Mouse (Mus musculus) embryonic facial prominence, embryonic 11.5 days (tissue): ENCODE measurements at regions not wholly inside any gene's neighbourhood (a gene's known extent, or its start where the extent isn't known, plus 50 kb on each side); places are given as distances from the start of the nearest gene placed in this dataset.

Experiments
- ATAC-seq: fragments of 200-750 bp; cut with Nextera tagmentation; replicated peaks from 2 replicates; pipeline ENCODE4 v1.8.0; 2017; ENCODE audit warnings: low read depth; ENCODE audit not compliant: insufficient number of reproducible peaks, low FRiP score, low TSS enrichment
- DNase-seq: peaks from one replicate; pipeline ENCODE4 v3.0.0-alpha.2; 2015; ENCODE audit warnings: low spot score
- H3K27ac ChIP-seq: fragments of 300-500 bp; sonication (generic); replicated peaks from 2 replicates; pipeline ENCODE4 v1.5.1; 2014; ENCODE audit warnings: mild to moderate bottlenecking, low read depth, low read length, control low read depth
- H3K27me3 ChIP-seq: fragments of 300-500 bp; sonication (generic); 2 replicates; pipeline ENCODE4 v1.6.1; 2014; ENCODE audit warnings: mild to moderate bottlenecking, low read length, moderate library complexity, mixed read lengths; ENCODE audit not compliant: control insufficient read depth, insufficient read depth
- H3K36me3 ChIP-seq: fragments of 300-500 bp; sonication (generic); replicated peaks from 2 replicates; pipeline ENCODE4 v1.6.1; 2014; ENCODE audit warnings: low read depth, mild to moderate bottlenecking, low read length, moderate library complexity, mixed read lengths; ENCODE audit not compliant: control insufficient read depth, insufficient read depth
- H3K4me1 ChIP-seq: fragments of 300-500 bp; sonication (generic); 2 replicates; pipeline ENCODE4 v1.6.1; 2014; ENCODE audit warnings: low read length, mixed read lengths; ENCODE audit not compliant: control insufficient read depth, insufficient read depth
- H3K4me2 ChIP-seq: fragments of 300-500 bp; sonication (generic); 2 replicates; pipeline ENCODE4 v1.6.1; 2014; ENCODE audit warnings: low read depth, mild to moderate bottlenecking, control low read depth, low read length, moderate library complexity
- H3K4me3 ChIP-seq: fragments of 300-500 bp; sonication (generic); 2 replicates; pipeline ENCODE4 v1.5.1; 2014; ENCODE audit warnings: low read depth, low read length, control low read depth
- H3K9ac ChIP-seq: fragments of 300-500 bp; sonication (generic); replicated peaks from 2 replicates; pipeline ENCODE4 v1.6.1; 2014; ENCODE audit warnings: mild to moderate bottlenecking, control low read depth, low read length
- H3K9me3 ChIP-seq: fragments of 300-500 bp; sonication (generic); replicated peaks from 2 replicates; pipeline ENCODE4 v1.6.1; 2016; ENCODE audit warnings: mild to moderate bottlenecking, low read length, inconsistent platforms, mixed read lengths; ENCODE audit not compliant: control insufficient read depth
- WGBS: fragments of 180-500 bp; shearing (Covaris S2); extraction: QIAGEN DNeasy Blood & Tissue Kit; methylation state at CpG from one replicate; pipeline ENCODE4 v1.1.7; 2014; 5-methylcytosine and 5-hydroxymethylcytosine counted together

DNA sequence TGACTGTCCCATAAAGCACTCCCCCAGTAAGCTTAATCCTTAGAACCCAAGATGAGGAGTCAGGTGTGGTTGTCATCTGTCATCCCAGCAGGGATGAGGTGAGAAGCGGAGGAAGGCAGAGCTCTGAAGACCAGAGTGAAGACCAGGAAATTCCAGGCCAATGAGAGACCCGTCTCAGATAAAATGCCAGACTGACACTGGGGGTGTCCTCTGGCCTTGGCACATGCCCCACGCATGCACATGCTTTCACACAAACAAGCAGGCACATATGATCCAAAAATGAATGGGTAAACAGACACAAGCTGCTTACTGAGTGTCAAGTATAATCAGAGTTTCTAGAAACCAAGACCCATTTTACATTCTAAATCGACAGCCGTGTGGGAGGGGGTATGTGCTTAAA is 75.3 kb upstream of the Ercc4 start:
- ATAC-seq (no peak), DNase-seq (no peak)
- Histone ChIP-seq H3K4me2 (no peak overlapping the region), H3K9ac (no peak overlapping the region), H3K27me3 (no peaks in the 10 kb centered on the region), H3K27ac (no peak overlapping the region), H3K4me1 (no peaks in the 10 kb centered on the region), H3K36me3 (no peaks in the 10 kb centered on the region), H3K4me3 (no peak overlapping the region), H3K9me3 (no peaks in the 10 kb centered on the region)
- 76% methylated on average over 5 of the region's 5 CpGs for WGBS

- no peaks in the 10 kb centered on the region for H3K4me1 ChIP-seq
- DNase-seq (no peak), ATAC-seq (no peak)
- H3K36me3 ChIP-seq = no peaks in the 10 kb centered on the region
- H3K27me3 ChIP-seq = no peaks in the 10 kb centered on the region
- H3K9ac ChIP-seq = no peak overlapping the region
- H3K4me3 ChIP-seq = no peak overlapping the region
- H3K9me3 ChIP-seq = no peaks in the 10 kb centered on the region
- no peak overlapping the region for H3K27ac ChIP-seq
- WGBS = 77% methylated on average over 4 of the region's 4 CpGs
- H3K4me2 ChIP-seq = no peak overlapping the region
Observed at GRCm38 (mm10) chr16:13036596-13036995, 72.9 kb upstream of the Ercc4 start.

DNA sequence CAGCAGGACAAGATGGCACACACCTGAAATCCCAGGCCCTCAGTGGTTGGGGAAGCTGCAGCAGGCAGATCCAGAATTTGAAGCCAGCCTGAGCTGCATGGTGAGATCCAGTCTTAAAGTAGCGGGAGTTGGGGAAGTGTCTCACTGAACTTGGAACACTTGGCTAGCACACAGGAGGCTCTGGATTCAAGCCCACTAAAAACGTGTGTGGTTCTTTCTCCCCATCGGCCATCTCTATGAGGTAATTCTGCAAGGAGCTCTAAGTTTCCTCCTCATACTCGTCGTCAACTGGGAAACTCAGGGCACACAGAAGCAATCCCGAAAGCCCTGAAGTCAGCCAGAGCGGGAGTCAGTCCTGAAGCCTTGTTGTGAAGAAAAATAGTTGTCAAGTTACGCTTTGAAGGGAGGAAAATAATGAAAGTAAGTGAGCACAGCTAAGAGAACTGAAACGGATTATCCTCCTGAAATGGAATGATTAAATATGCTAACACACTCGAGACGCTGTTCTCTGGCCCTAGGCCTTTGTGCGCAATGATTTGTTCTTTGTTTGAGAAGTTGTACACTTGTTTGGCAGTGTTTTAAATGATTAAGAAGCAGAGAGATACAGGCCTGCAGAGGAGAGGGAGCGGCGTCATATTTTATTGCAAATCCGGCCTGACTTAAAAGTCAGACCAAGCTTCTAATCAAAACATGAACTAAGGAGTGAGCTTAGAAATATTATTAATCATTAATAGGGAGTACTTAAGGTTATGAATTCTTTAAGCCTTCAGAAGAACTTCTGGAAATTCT is 69.0 kb upstream of the Ercc4 start:
- DNase-seq (no peak), ATAC-seq (no peak)
- Histone ChIP-seq H3K9me3 (no peaks in the 10 kb centered on the region), H3K4me1 (no peaks in the 10 kb centered on the region), H3K9ac (no peak overlapping the region), H3K4me3 (no peak overlapping the region), H3K4me2 (no peak overlapping the region), H3K36me3 (no peaks in the 10 kb centered on the region), H3K27ac (no peak overlapping the region), H3K27me3 (no peaks in the 10 kb centered on the region)
- 78% methylated on average over 15 of the region's 15 CpGs for WGBS

- no peak for ATAC-seq
- Histone ChIP-seq H3K9me3 (no peaks in the 10 kb centered on the region), H3K27ac (no peak overlapping the region), H3K4me3 (no peak overlapping the region), H3K36me3 (no peaks in the 10 kb centered on the region), H3K9ac (no peak overlapping the region), H3K27me3 (no peaks in the 10 kb centered on the region), H3K4me1 (no peaks in the 10 kb centered on the region), H3K4me2 (no peak overlapping the region)
- 74% methylated on average over 3 of the region's 3 CpGs for WGBS
- no peak for DNase-seq
Observed at GRCm38 (mm10) chr16:13041356-13041755, 68.1 kb upstream of the Ercc4 start.

GRCm38 (mm10) chr16:13045079-13045590 is 64.3 kb upstream of the Ercc4 start:
- H3K9ac ChIP-seq = no peak overlapping the region
- DNase-seq (no peak), ATAC-seq (no peak)
- H3K4me1 ChIP-seq = no peaks in the 10 kb centered on the region
- H3K27me3 ChIP-seq = no peaks in the 10 kb centered on the region
- H3K4me2 ChIP-seq = no peak overlapping the region
- H3K27ac ChIP-seq = no peak overlapping the region
- H3K36me3 ChIP-seq = no peaks in the 10 kb centered on the region
- 84% methylated on average over 10 of the region's 10 CpGs for WGBS
- no peaks in the 10 kb centered on the region for H3K9me3 ChIP-seq
- H3K4me3 ChIP-seq = no peak overlapping the region

GRCm38 (mm10) chr16:13046366-13047120 is 62.9 kb upstream of the Ercc4 start:
- Histone ChIP-seq H3K4me3 (no peak overlapping the region), H3K4me2 (no peak overlapping the region), H3K36me3 (no peaks in the 10 kb centered on the region), H3K9me3 (no peaks in the 10 kb centered on the region), H3K27me3 (no peaks in the 10 kb centered on the region), H3K9ac (no peak overlapping the region), H3K27ac (no peak overlapping the region), H3K4me1 (no peaks in the 10 kb centered on the region)
- DNase-seq (no peak), ATAC-seq (no peak)
- 75% methylated on average over 6 of the region's 6 CpGs for WGBS

GRCm38 (mm10) chr16:13049321-13049720 is 60.2 kb upstream of the Ercc4 start:
- no peaks in the 10 kb centered on the region for H3K27me3 ChIP-seq
- DNase-seq = no peak
- H3K9ac ChIP-seq = no peak overlapping the region
- no peak overlapping the region for H3K4me2 ChIP-seq
- WGBS = 90% methylated on average over 4 of the region's 4 CpGs
- no peak for ATAC-seq
- H3K9me3 ChIP-seq = no peaks in the 10 kb centered on the region
- H3K4me3 ChIP-seq = no peak overlapping the region
- no peak overlapping the region for H3K27ac ChIP-seq
- no peaks in the 10 kb centered on the region for H3K4me1 ChIP-seq
- H3K36me3 ChIP-seq = no peaks in the 10 kb centered on the region

GRCm38 (mm10) chr16:13050225-13050892 is 59.1 kb upstream of the Ercc4 start:
- no peak for ATAC-seq
- H3K36me3 ChIP-seq = no peaks in the 10 kb centered on the region
- no peaks in the 10 kb centered on the region for H3K4me1 ChIP-seq
- 83% methylated on average over 8 of the region's 8 CpGs for WGBS
- no peak overlapping the region for H3K4me3 ChIP-seq
- no peaks in the 10 kb centered on the region for H3K27me3 ChIP-seq
- no peak overlapping the region for H3K27ac ChIP-seq
- H3K9me3 ChIP-seq = no peaks in the 10 kb centered on the region
- H3K4me2 ChIP-seq = no peak overlapping the region
- no peak for DNase-seq
- no peak overlapping the region for H3K9ac ChIP-seq
